Mouse (Mus musculus): ENCODE data around the gene Rps6ka4.

Gene Rps6ka4

GRCm38 (mm10) chr19:6814366-6814765, 26.1 kb downstream of the Rps6ka4 start:
- in situ Hi-C loops (cut with MboI; ENCODE audit: unreplicated experiment in 2 of 2): no loop called here
